Mouse (Mus musculus) T-helper 2 cell (primary cell): ENCODE measurements around the gene Tmem9b.

Experiments used
- in situ Hi-C: fragments of 300-600 bp; cut with MboI, MseI; formaldehyde crosslinking; loops from one replicate; pipeline ENCODE4 v1.15.1; 2025; ENCODE audit warnings: high pct_unique_total_duplicates

The Tmem9b gene

GRCm38 (mm10) chr7:109690101-109690500 lies 62.6 kb downstream of the Tmem9b start:
- in situ Hi-C loops, result no loop called here

GRCm38 (mm10) chr7:109686585-109687128 lies 66.0 kb downstream of the Tmem9b start:
- in situ Hi-C loops, result no loop called here
